Mouse (Mus musculus): ENCODE data around the gene 4930579F01Rik.

The 4930579F01Rik gene

DNA sequence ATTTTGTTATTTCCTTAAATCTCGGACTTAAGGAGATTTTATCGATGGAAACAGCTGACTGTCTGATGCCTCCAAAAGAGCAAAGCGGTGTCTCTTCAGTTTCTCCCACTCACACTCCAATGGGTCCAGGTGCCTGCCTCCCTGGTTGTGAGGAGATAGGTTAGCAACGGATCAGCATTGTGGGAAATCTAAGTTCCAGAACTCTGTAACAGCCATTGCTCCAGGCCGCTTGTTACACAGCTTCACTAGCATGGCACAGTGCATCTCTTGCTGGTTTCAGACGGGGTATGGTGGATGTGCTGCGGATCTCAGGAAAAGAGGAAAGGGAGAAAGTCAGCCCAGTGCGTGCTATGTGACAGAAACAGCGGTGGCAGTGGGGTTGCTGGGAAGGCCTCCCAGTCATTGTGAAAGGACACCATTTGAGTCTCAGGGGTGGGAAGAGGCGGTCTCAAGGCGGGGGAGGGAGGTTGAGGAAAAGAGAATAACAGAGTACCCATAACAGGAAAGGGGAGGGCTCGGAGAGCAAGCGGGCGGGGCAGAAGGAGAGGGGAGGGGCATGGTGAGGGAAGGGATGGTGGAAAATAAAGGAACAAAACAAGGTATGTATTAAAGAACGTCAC is at the start of gene 4930579F01Rik:
Gene 4930579F01Rik (minus strand): TSS at position 143 of the 620 bp plus-strand sequence.
- in situ Hi-C loops (cut with MboI; ENCODE audit: unreplicated experiment in 2 of 2), result loop anchor here in 1 of 2 experiments (10.0 to 25.0 kb wide), 2 partner anchors 241 to 419 kb away; no protein-coding TSS in a partner anchor

DNA sequence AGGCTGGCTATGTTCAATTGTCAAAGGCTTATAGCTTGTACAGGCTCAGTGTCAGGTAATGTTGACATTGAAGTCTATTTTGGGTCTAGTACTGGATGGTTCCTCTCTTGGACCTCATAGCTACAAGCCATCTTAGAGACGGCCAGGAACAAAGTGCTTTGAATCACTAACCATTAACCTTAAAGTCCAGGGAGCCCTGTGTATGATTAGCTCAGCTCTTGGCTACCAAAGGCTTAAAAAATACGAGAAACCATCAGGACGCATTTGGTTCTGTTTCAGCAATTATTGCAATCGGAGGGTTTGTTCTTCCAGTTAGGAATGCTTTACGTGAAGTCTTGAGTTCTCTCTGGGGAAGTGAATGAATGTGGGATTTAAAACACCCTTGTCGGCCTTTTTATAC is 49.3 kb upstream of the 4930579F01Rik start:
- in situ Hi-C loops (cut with MboI; ENCODE audit: unreplicated experiment in 2 of 2), result loop anchor here (25.0 kb wide), 2 partner anchors 669 to 944 kb away; no protein-coding TSS in a partner anchor

DNA sequence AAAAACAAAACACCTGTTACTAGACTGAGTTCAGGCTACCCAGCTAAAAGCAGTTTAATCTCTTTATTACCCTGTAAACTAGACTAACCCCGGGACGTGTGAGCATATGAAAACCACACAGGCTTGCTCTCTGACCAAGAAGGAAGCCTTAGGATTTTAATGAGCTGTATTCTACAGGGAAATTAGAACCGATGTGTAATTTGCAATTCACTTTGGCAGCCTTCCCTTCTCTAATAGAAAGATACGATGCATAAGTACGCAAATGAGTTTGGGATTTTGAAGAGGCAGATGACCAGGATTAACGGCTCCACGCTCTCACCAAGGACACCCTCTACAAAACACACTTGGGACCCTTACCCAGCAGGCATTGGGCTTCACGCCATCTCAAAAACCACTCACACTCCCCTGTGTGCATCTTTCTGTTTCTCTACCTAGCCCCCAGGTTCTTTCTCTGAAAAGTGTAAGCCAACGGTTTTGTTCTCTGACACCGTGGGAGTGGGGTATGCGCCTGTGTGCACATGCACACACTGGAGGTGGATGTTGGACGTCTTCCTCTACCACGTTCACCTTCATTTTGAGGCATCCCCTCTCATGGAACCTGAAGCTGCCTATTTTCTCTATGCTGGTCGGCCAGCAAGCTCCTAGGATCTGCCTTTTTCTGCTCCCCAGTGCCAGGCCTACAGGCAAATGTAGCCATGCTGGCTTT is 48.5 kb upstream of the 4930579F01Rik start:
- in situ Hi-C loops (cut with MboI; ENCODE audit: unreplicated experiment in 2 of 2), result loop anchor here (25.0 kb wide), 2 partner anchors 670 to 945 kb away; no protein-coding TSS in a partner anchor

DNA sequence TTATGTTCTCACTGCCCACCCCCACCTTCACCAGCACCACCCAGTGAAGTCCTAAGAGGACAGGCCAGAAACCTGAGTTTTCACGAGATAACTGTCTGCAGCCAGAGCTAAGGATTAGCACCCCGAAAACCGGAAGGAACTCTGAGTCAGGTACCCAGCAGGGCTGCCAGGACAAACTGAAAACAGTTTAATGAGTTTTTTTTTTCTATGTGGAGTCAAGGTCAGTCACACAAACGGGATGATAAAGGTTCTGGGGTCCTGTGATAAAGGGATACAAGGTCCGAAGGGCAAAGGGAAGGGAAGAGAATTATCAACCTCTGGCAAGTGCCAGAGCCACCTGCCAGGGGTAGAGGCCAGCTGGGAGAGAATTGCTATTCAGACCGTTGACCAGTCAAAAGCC is 47.7 kb upstream of the 4930579F01Rik start:
- in situ Hi-C loops (cut with MboI; ENCODE audit: unreplicated experiment in 2 of 2), result loop anchor here (25.0 kb wide), 2 partner anchors 671 to 946 kb away; no protein-coding TSS in a partner anchor

DNA sequence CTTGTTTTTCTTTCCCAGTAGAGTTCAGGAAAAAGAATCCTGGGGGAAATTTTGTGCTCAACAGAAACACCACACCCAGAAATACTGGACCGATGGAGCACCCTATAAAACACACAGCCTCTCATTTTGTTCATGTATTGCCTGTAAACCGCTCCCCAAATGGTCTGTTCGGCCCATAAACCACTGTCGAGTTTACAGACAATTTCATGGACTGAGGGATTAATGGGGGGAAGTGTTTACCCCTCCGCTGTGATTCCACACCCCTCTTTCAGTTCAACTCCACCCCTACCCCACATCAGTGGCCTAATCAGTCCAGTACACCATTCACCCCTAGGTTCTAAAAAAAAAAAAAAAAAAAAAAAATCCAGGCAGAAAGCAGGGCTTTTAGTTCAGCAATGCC is 47.3 kb upstream of the 4930579F01Rik start:
- in situ Hi-C loops (cut with MboI; ENCODE audit: unreplicated experiment in 2 of 2), result loop anchor here (25.0 kb wide), 2 partner anchors 671 to 946 kb away; no protein-coding TSS in a partner anchor

DNA sequence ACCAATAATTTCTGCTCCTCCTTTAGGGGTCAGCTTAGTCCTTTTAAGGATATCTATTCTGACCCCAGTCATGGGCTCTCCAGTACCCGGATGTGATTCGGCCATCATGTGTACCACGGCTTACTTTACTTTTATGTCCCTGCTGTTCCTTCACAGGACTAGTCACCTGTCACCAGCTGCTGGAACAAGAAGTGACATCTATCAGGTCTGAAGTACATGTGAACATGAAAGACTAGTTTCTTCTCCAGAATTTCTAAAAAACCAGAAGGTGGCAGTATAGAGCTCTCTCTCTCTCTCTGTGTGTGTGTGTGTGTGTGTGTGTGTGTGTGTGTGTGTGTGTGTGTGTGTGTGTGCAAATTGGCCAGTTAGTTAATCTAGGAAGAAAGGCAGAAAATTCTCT is 46.8 kb upstream of the 4930579F01Rik start:
- in situ Hi-C loops (cut with MboI; ENCODE audit: unreplicated experiment in 2 of 2), result loop anchor here (25.0 kb wide), 2 partner anchors 672 to 947 kb away; no protein-coding TSS in a partner anchor

DNA sequence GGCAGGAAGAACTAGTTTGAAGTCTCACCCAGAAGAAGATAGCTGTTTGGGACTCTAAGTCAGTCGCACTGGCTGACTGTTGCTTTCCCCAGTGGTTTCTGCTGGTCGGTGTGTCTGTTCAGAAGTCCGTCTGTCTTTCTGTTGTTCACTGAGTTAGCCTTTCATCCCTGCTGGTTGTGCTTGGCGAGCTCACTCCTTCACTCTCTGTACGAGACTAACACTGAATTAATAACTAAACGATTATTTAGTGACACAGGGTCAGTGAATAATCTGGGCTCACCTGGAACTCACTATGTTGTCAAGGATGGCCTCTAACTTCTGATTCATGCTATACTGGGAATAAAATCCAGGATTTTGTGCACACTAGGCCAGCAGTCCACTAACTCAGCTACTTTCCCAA is 45.8 kb upstream of the 4930579F01Rik start:
- in situ Hi-C loops (cut with MboI; ENCODE audit: unreplicated experiment in 2 of 2), result loop anchor here (5.0 to 25.0 kb wide), 3 partner anchors 178 to 948 kb away; partner anchors contain the start of gene Adh4 (in 1 of the 2)

DNA sequence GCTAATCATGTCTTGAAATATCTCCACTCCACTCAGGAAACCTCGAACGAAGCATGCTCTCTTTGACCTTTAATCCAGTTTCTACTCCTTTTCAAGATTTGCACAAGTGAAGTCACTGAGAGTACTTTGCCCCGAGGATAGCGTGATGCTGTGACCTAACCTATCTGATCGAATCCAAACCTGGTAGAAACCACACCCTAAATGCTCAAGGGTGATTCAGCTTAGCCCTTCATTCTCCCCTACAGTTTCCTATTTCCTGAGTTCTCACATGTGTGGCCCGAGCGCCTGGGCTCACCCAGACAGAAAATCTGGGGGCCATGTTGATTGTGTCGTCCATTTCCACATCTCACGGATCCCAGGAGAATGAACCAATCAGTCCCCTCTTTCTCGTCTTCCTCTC is 44.4 kb upstream of the 4930579F01Rik start:
- in situ Hi-C loops (cut with MboI; ENCODE audit: unreplicated experiment in 2 of 2), result loop anchor here (5.0 to 25.0 kb wide), 3 partner anchors 179 to 949 kb away; partner anchors contain the start of gene Adh4 (in 1 of the 2)

DNA sequence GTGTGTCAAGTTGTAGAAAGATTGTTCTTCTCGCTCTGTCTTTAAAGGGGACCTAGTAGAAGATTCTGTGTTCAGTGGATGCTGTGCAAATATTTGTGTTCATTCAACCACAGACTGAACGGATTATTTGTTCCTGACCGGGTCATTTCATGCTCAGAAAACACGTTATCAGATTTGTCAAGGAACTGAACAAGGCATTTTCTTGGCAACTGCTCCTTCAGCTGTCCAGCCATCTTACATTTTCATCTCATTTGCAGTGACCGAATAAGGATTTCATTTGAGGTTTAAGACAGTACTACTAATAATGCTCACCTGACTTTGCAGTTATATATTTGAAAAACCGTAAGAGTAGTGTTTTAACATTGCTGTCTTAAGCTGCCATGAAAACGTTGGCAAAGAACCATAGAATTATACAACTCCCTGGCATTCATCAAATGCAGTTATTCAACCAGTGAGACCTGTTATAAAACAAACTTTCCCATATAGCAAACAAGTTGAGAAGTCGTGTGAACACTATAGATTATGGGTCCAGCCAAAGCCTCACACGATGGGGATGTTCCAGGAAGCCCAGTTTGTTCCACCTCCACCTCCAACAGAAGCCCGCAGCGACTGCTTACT is 43.0 kb upstream of the 4930579F01Rik start:
- in situ Hi-C loops (cut with MboI; ENCODE audit: unreplicated experiment in 2 of 2), result loop anchor here (5.0 to 25.0 kb wide), 3 partner anchors 181 to 951 kb away; partner anchors contain the start of gene Adh4 (in 1 of the 2)

DNA sequence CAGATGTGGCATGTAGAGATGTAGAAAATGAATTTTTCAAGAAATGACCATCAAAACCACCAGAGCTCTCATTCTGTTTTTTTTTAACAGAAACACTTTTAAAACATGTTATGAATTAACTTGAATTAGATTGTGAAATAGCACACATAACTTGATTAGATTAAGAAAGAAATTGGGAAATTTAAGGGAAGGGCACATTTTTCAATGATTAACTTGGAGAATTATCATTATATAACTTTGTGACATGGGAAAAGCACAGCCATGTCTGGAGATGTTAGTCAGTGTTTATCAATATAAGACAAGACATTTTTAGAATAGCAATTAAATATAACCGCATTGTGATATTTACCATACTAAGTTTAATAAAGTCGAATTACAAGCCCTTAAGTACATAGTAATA is 37.9 kb upstream of the 4930579F01Rik start:
- in situ Hi-C loops (cut with MboI; ENCODE audit: unreplicated experiment in 2 of 2), result loop anchor here (25.0 kb wide), 2 partner anchors 681 to 956 kb away; no protein-coding TSS in a partner anchor

DNA sequence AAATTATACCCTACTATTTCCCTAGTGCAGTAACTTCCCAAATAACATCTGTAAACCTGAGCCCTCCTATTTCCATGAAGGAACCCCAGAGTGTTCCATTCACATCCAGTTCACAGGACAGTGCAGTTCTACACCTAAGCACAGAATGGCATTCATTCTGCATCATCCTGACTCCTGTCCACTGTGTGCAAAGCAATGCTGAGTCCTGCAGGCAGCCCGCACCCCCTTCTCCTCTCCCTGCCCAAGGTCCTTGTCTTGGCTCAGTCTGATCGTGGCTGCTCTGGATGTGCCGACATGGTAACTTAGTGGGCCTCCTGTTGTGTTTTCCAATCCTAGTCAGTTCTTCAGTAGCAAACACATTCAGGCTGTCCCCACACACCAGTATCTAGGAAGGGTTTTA is 36.6 kb upstream of the 4930579F01Rik start:
- in situ Hi-C loops (cut with MboI; ENCODE audit: unreplicated experiment in 2 of 2), result loop anchor here (25.0 kb wide), 2 partner anchors 682 to 957 kb away; no protein-coding TSS in a partner anchor

DNA sequence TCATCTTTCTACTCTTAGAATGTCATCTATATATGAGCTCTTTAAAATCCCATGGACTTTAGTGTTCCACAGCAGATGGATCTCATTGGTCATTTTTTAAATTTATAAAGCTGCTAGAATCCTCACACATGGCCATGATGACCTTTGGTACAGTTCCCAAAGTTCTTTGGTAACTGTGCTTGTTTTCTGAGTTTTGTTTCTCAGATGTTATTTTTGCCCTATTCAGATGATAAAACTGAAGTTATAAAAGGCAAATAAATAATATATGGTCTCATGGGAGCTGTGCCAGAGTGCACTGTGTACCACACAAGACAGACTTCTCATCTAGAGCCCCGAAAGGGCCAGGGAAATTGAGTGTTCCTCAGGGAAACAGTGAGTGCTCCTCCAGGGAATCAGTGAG is 35.8 kb upstream of the 4930579F01Rik start:
- in situ Hi-C loops (cut with MboI; ENCODE audit: unreplicated experiment in 2 of 2), result loop anchor here (10.0 to 25.0 kb wide), 4 partner anchors 195 to 958 kb away; no protein-coding TSS in a partner anchor

DNA sequence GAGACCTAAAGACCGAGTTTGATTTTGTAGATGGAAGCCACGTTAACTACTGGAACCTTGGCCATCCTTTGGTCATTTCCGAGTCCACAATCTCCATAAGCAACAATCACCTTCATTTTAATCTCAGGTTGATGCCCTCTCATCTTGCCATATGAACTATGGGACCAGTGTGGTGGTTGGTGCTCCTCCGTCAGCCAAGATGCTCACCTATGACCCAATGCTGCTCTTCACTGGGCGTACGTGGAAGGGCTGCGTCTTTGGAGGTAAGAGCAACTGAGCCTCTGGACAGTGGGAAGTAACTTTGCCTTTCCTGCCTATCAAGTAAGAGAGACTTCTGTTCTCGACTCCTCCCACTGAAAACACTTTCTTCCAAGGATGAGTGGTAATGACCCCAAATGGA is 34.2 kb upstream of the 4930579F01Rik start:
- in situ Hi-C loops (cut with MboI; ENCODE audit: unreplicated experiment in 2 of 2), result loop anchor here (10.0 to 25.0 kb wide), 4 partner anchors 197 to 960 kb away; no protein-coding TSS in a partner anchor

DNA sequence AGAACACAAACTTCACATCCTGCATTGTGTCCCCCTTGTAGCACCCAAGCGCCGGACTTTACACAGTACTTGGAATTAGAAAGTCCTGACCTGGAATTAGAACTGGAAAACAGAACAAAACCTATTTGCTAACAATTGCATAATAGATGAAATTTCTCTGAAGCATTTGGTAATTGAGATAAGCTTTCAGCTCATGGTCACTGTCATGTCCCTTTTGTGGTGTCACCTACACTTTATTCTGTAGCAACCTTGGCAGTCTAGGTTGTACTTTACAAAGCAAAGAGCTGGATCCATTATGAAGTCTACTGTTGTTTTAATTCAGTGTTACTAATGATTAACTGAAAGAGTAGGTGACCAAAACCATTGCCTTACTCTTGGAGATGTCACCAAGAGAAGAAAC is 33.5 kb upstream of the 4930579F01Rik start:
- in situ Hi-C loops (cut with MboI; ENCODE audit: unreplicated experiment in 2 of 2), result loop anchor here (10.0 to 25.0 kb wide), 4 partner anchors 198 to 960 kb away; no protein-coding TSS in a partner anchor

DNA sequence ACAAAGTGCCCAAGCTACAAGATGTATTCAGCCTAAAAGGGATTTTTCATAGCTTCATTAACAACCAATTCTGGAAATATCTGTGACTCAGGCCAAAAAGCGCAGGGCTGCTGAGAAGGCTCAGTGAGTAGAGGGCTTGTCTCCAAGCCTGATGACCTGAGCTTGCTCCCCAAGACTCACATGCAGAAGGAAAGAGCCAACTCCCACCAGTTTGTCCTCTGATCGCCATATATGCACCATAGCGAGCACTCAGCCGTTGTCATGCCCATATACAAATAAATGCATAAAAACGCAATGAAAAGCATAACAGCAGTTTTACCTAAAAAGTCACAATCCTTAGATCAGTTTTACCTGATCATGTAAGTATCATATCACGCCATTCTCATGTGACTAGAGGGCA is 32.9 kb upstream of the 4930579F01Rik start:
- in situ Hi-C loops (cut with MboI; ENCODE audit: unreplicated experiment in 2 of 2), result loop anchor here (10.0 to 25.0 kb wide), 4 partner anchors 198 to 961 kb away; no protein-coding TSS in a partner anchor

DNA sequence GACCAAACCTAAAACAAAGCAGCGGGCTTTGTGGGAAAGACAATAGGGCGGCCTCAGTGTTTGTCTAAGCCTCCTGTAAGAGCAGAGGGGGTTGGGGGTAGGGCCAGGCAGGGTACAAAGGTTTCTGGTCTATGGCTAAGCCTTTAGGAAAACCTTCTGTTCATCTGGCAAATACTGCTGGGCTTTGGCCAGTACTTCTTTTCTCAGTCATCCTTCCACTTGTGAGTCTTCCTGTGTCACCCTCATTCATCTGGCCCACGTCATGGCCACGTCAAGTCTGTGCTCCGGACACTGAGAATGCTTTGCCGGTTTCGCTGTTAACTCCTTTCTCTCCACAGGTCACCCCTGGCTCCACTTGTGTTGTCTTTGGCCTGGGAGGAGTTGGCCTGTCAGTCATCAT is 32.2 kb upstream of the 4930579F01Rik start:
- in situ Hi-C loops (cut with MboI; ENCODE audit: unreplicated experiment in 2 of 2), result loop anchor here (10.0 to 25.0 kb wide), 4 partner anchors 199 to 961 kb away; no protein-coding TSS in a partner anchor

DNA sequence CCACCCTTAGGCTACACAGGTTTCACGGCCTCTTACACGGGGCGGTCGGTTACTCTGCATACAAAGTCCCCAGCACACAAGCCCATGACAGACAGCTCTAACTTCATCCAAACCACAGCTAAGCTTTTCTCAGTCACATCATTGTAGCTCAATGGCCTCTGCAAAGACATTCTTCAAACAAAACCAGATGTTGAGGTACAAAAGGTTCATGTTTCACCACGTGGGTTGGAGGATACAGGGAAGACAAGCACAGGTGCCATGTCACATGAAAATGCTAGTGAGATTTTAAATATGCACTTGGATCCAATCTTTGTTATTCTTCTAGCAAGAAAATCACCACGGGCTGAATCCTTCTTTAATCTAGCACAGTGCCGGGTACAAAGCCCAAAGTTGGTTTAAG is 31.7 kb upstream of the 4930579F01Rik start:
- in situ Hi-C loops (cut with MboI; ENCODE audit: unreplicated experiment in 2 of 2), result loop anchor here (10.0 to 25.0 kb wide), 4 partner anchors 199 to 962 kb away; no protein-coding TSS in a partner anchor

DNA sequence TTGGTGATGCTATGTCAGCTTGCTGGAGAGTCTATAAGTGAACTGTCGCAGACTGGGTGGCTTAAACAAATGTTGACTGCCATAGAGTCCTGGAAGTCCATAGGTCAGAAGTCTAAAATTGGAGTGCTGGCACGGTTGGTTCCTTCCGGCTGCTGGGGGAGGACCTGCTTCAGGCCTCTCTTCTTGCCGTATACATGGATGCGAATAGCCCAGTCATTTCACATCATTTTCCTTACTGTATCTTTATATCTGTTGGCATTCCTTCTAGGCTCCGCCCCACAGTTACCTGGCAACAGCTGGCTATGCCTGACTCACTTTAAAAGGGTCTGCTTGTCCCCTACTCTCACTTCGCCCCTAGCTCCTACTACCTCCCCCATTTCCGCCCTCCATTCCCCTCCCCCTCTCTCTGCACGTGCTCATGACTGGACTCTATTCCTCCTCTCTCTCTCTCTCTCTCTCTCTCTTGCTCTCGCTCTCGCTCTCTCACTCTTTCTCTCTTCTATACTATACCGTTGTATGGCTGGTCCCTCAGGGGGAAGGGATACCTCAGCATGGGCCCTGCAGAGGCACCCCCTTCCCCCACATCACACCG is 30.8 kb upstream of the 4930579F01Rik start:
- in situ Hi-C loops (cut with MboI; ENCODE audit: unreplicated experiment in 2 of 2), result loop anchor here (10.0 to 25.0 kb wide), 3 partner anchors 200 to 1038 kb away; no protein-coding TSS in a partner anchor

DNA sequence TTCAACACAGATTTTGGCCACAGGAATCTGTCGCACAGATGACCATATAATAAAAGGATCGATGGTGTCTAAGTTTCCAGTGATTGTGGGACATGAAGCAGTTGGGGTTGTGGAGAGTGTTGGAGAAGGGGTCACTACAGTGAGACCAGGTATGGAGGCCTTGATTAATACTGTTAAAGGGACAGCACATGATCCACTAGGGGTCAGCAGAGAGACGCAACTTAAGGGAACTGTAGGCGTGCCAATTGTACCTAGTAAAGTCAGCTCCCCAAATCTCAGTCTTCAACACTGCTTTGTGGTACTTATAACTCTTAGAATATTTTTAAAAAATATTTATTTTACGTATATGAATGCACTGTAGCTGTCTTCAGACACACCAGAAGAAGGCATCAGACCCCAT is 29.3 kb upstream of the 4930579F01Rik start:
- in situ Hi-C loops (cut with MboI; ENCODE audit: unreplicated experiment in 2 of 2), result loop anchor here (10.0 to 25.0 kb wide), 3 partner anchors 202 to 1039 kb away; no protein-coding TSS in a partner anchor

DNA sequence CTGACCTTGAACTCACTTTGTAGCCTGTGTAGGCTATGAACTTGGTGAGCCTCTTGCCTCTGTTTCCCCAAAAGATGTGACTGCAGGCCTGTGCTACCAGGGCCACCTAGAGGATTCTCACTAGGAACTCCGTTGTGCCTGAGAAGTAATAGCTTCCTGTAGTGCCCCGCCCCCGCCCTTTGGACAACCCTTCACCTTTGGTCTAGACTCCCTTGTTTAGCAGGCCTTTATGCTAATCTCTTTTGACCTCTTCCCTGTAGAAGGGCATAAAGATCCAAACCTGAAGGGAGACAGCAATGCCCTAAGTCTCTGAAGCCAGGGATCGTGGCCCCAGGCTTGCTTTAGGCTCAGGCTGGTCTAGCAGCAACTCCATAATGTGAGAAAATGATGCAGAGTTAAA is 28.9 kb upstream of the 4930579F01Rik start:
- in situ Hi-C loops (cut with MboI; ENCODE audit: unreplicated experiment in 2 of 2), result loop anchor here (10.0 to 25.0 kb wide), 3 partner anchors 202 to 1040 kb away; no protein-coding TSS in a partner anchor
